Mouse (Mus musculus): ENCODE measurements around the gene Cntnap2.
A peak's percentile ranks its signal among the peaks of the same experiment; 100 is the strongest.
"Not testable (repeated sequence)": the region's sequence is repeated elsewhere in the genome, so short reads cannot be mapped to it uniquely, and the experiment has no call there.

Cntnap2 gene

GRCm38 (mm10) chr6:47182756-47183155 is 2123.6 kb downstream of the Cntnap2 start:
- DNase-seq: no peak

GRCm38 (mm10) chr6:47183850-47184249 is 2124.7 kb downstream of the Cntnap2 start:
- DNase-seq: not testable (repeated sequence)

DNA sequence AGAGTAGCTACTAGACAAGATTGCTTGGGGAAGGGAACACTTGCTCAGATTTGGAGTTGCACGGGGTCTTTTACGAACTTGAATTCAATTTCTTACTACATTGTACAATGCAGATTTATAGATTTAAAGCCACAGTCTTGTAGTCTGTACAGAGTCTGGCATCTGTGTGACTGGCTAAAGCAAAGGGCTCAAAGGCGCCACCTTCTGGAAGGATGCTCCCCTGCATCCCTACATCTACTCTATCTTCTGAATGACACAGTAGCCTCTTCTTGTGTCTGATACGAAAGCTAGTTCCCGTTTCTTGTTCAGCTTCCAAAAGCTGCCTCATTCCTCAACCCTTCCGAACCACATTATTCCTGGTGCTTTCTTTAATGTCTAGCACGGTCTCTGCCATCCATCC is 2129.0 kb downstream of the Cntnap2 start:
- peak; percentile 63 for DNase-seq

DNA sequence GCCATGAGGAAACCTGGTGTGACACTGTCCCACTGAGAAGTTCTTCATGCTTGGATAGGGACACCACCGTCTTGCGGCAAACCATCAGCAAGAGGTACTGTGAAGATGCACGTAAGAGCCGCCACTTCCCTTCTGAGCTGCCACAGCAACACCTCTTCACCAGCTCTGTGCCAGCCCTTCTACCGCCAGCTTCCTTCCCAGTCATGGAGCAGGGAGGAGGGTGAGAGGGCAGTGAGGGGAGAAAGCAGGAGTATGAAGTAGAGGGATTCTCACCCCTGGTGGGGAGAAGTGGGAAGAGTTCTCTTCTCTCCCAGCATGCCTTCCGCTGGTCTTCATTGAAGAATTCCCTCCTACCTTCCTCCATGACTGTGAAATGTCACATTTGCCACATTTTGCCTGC is 2129.4 kb downstream of the Cntnap2 start:
- not testable (repeated sequence) for DNase-seq

DNA sequence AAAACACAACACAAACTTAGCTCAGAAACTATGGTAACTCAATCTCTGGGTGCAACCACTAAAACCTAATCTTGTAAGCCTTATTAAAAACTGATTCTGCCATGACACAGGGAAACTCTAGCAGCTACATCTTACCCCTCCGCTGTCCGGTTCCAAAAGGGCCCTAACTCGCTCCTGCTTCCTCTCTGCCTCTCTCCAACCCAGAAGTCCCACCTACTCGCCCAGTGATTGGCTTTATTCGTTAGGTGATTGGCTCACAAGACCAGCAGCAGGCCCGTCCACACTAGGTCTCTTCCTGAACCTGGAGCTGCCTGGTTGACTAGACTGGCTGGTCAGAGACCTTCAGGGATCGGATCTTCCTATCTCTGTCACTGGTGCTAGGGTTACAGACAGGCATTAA is 2131.1 kb downstream of the Cntnap2 start:
- DNase-seq: no peak

DNA sequence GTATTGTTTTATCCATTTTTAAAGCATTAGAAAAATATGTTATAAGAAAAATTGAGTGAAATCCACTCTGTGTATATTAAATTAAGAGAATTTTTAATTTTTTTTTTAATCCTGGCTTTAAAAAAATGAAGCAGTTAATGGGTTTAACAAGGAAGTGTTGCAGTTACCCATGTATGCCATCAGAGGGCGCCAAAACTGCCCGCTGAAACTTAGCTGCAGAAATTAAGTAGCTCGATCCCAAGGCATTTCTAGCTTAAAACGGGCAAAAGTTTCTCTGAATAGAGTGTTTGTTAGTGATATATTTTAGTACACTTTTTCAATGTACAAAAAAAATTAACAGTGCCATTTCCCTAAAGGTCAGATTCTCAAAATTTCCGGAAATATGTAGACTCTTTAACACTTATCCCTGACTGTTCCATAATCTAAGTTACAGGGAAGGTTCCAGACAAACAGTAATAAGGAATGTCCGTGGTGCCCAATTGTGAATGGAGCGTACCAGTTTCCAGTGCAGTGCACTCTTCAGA is 2132.2 kb downstream of the Cntnap2 start:
- peak; percentile 66 for DNase-seq

DNA sequence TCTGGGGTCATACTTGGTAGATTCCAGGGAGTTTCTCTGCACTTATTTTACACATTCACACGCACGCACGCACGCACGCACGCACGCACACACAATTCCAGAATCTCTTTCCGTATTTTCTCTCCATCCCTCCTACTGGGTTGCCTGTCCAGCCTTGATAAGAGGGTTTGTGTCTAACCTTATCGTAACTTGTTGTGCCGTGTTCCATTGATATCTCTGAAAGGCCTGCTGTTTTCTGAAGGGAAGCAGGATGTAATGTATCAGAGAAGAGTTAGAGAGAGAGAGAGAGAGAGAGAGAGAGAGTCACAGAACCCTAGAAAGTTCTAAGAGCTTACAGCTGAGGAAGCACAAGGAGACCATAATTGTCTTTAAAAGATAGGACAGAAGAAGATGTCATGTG is 2132.8 kb downstream of the Cntnap2 start:
- no peak for DNase-seq

DNA sequence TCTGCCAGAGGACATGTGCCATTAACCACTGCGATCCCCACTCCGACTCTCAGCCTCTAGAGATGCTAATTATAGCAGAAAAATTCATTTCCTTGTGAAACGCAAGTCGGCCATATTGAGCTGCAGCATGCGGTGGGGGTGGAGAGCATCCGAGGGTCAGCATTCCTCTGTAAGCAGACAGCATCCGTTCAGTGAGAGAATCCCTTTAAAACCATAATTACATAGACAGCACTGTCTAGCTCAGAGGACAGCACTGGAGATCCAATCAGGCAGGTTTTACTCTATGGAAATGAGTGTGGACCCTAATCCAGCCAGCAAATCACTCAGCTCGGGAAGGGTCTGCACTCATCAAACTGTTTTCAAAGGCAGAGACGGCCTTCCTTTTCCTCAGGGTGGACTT is 2133.3 kb downstream of the Cntnap2 start:
- DNase-seq: no peak

- DNase-seq: no peak
Observed at GRCm38 (mm10) chr6:47197570-47197969, 2138.4 kb downstream of the Cntnap2 start.

- DNase-seq: no peak
Observed at GRCm38 (mm10) chr6:47200671-47201070, 2141.5 kb downstream of the Cntnap2 start.

GRCm38 (mm10) chr6:47208031-47208430 is 2148.9 kb downstream of the Cntnap2 start:
- no peak for DNase-seq

DNA sequence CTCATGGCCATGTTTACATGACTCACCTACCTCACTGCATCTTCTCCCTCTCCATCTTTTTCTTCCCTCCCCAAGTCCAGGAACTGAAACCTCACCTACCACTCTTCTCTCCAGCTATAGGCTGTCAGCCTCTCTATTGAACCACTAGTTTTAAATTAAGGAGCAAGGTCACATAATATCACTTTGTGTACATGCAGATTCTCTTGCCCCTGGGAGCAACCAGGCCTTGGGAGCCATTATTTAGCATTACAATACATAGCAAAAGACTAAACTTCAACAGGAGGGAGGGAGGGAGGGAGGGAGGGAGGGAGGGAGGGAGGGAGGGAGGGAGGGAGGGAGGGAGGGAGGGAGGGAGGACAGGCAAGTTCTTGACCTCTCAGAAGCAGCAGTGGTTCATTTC is 2155.6 kb downstream of the Cntnap2 start:
- DNase-seq: no peak

- DNase-seq: not testable (repeated sequence)
Observed at GRCm38 (mm10) chr6:47223578-47223977, 2164.4 kb downstream of the Cntnap2 start.

GRCm38 (mm10) chr6:47225391-47225790 is 2166.2 kb downstream of the Cntnap2 start:
- not testable (repeated sequence) for DNase-seq

- no peak for DNase-seq
Observed at GRCm38 (mm10) chr6:47227601-47228000, 2168.4 kb downstream of the Cntnap2 start.

- DNase-seq: no peak
Observed at GRCm38 (mm10) chr6:47228676-47229317, 2169.6 kb downstream of the Cntnap2 start.

DNA sequence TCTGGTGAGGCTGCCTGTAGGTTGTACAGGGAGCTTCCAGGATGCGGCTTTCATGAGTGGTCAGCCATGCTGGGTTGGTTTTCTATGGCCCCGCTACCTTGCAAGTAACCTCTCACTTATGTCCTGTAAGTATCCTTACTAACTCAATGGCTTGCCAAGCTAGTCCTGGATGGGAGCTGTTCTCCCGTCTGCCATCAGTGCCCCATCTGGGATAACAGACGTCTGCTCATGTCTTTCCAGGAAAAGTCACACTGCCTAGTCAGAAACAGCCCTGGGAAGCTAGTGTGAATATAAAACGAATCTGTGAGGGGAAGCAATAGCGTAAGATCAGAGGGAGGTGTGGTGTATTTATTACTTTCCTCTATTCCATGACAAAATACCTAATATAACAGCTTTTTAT is 2172.4 kb downstream of the Cntnap2 start:
- no peak for DNase-seq

- no peak for DNase-seq
Observed at GRCm38 (mm10) chr6:47239376-47239921, 2180.3 kb downstream of the Cntnap2 start.

GRCm38 (mm10) chr6:47241379-47241778 is 2182.2 kb downstream of the Cntnap2 start:
- no peak for DNase-seq

DNA sequence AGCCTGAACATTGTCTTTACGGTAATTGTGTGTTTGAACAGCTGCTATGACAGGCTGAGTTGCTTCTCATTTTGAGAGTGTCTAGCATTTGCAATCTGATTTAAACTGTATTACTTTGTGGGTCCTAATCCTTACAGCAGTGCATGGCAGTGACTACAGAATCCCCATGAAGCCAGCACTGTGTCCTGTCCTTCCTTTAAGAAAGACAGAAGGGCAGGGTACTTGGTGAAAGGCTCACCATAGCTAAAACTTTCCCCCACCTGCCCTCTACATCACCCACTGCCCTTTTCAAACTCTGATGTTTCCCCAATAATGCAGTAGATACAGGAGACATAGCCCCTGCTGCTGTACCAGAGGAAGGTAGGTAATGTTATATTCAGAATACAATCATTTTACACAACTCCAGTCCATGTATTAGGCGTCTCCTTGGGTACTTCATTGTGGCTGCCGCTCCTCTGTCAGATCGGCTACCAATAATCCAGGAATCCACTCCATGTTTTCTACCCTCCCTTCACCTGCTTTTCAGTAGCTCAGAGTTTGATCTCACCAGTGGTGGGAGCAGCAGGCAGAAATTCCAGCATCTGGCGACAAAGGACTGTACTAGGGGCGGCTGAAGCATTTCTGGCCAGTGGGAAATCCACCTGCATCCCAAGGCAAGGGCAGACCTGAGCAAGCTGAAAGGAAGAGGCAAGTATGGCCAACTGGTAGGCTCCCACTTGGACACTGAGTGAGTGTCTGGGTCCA is 2184.9 kb downstream of the Cntnap2 start:
- DNase-seq: peak; percentile 42

GRCm38 (mm10) chr6:47244642-47245041 is 2185.5 kb downstream of the Cntnap2 start:
- no peak for DNase-seq

DNA sequence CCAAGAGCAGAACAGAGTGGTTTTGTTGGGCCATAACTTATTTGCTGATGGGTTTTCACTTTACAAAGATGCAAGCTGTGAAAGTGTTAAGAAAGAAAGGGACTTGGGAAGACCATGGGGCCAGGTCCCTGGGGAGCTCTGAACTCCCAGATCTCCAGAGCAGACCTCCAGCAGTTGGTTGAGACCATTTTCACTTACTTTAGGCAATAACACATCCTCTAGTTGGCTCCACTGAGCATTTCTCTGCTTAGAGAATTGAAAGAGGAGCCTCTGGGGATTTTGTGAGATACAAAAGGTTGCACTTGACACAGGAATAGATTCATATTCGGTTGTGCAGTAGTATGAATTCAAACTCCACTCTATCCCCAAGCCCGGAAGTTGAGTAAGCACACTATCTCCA is 2196.1 kb downstream of the Cntnap2 start:
- DNase-seq: no peak

GRCm38 (mm10) chr6:47256227-47256887 is 2197.2 kb downstream of the Cntnap2 start:
- no peak for DNase-seq
